Mouse (Mus musculus): ENCODE data around the gene Crygf. TPM values are rescaled to one million over a fixed set of nuclear protein-coding genes. Genes with fewer than 3 reads are reported as not detected.
"Not testable (repeated sequence)": the region's sequence is repeated elsewhere in the genome, so short reads cannot be mapped to it uniquely, and the experiment has no call there.

The Crygf gene
- not detected in 2 replicates for polyA plus RNA-seq (2012; rRNA removed)

- Histone ChIP-seq H3K27ac (ENCODE audit: insufficient read depth, low read depth, low read length) (no peak within 1 kb of the TSS), H3K4me3 (ENCODE audit: low read depth, low read length) (no peak within 1 kb of the TSS), H3K27me3 (ENCODE audit: control insufficient read depth, insufficient read depth, low read length) (no peaks in the 10 kb centered on the region), H3K36me3 (ENCODE audit: control insufficient read depth, insufficient read depth, low read length) (no peaks in the 10 kb centered on the region), H3K4me1 (ENCODE audit: control insufficient read depth, insufficient read depth, insufficient read length, low read length) (no peaks in the 10 kb centered on the region)
- 80% methylated on average over 4 of the region's 4 CpGs for WGBS
- TF ChIP-seq POLR2A (IDR thresholded peaks at IDR 0.05; ENCODE audit: low read depth, low read length) (no peak), CTCF (IDR thresholded peaks at IDR 0.05; ENCODE audit: extremely low read depth, insufficient read length, insufficient replicate concordance, low read depth, low read length) (no peak)
Measured at GRCm38 (mm10) chr1:65926294-65926693, at the start of gene Crygf. TSS of gene Crygf (plus strand) at chr1:65926520.

DNA sequence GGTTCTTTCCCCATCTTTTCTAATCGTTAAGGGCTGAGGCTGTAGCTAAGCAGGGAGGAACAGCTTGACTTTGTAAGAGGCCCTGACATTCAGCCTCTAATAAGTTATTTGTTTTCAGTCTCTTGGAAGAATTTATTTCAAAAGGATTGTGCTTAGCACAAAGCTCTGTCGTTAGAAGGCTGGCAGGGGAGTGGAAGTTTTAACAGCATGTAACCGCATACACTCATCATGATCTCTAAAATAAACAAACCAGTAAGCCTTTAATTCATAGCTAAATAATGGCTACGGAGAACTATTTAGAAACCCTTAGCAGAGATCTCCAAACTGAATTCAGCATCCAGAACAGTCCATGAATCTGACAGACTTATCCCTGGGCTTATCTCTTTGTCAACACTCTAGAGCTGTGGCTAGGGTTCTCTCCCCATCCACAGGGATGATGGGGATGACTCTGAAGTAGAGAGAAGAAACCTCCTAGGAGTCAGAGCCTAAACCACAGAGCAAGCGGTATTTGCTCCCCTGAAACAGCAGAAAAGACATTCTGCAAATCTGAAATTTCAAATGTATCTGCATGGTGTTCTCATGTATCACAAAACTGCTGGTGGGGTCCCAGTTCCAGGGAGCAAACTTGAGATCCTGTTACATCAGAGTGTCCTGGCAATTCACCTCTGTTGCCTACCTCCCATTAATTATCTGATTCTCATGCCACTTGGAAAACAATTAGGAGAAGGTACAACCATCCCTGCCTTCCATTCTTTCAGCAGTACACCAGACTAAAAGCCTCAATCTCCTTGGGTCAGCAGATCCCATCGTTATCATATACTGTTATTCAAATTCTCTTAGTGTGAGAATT lies 734 bp upstream of the Crygf start:
- H3K27me3 ChIP-seq (ENCODE audit: control insufficient read depth, insufficient read depth, low read length): no peaks in the 10 kb centered on the region

GRCm38 (mm10) chr1:65926696-65927095 lies 376 bp downstream of the Crygf start:
- not testable (repeated sequence) for H3K4me3 ChIP-seq (ENCODE audit: low read depth, low read length); H3K4me1 ChIP-seq (ENCODE audit: control insufficient read depth, insufficient read depth, insufficient read length, low read length); H3K27me3 ChIP-seq (ENCODE audit: control insufficient read depth, insufficient read depth, low read length); H3K27ac ChIP-seq (ENCODE audit: insufficient read depth, low read depth, low read length); H3K36me3 ChIP-seq (ENCODE audit: control insufficient read depth, insufficient read depth, low read length)
- WGBS: 84% methylated on average over 11 of the region's 11 CpGs

More for the DNA sequence above, 734 bp upstream of the Crygf start:
- Histone ChIP-seq H3K36me3 (ENCODE audit: control insufficient read depth, insufficient read depth, low read length) (no peaks in the 10 kb centered on the region), H3K4me1 (ENCODE audit: control insufficient read depth, insufficient read depth, insufficient read length, low read length) (no peaks in the 10 kb centered on the region), H3K4me3 (ENCODE audit: low read depth, low read length) (no peak overlapping the region), H3K27ac (ENCODE audit: insufficient read depth, low read depth, low read length) (no peak overlapping the region)
- WGBS: 49% methylated on average over 6 of the region's 6 CpGs
- TF ChIP-seq POLR2A (IDR thresholded peaks at IDR 0.05; ENCODE audit: low read depth, low read length) (no peak), CTCF (IDR thresholded peaks at IDR 0.05; ENCODE audit: extremely low read depth, insufficient read length, insufficient replicate concordance, low read depth, low read length) (no peak)

DNA sequence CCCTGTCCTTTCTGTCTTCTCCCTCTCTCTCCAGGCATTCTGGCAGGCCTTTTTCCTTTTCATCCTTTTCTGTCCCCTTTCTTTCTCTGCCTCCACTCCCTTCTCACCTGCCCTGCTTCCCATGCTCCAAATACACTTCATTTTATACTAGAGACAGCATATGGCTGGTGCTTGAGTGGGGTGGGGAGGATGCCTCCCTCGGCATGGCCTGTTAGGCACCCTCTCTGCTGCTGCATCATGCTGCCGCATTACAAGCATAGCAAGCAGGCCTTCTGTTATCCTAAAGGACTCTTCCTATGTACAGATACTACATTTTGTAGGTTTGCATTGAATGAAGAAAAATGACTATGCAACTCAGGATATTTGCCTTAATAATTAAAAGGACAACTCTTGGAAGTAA lies 3.7 kb downstream of the Crygf start:
- 79% methylated on average over 2 of the region's 2 CpGs for WGBS
- H3K36me3 ChIP-seq (ENCODE audit: control insufficient read depth, insufficient read depth, low read length): no peaks in the 10 kb centered on the region

GRCm38 (mm10) chr1:65932091-65932812 lies 5.9 kb downstream of the Crygf start:
- H3K36me3 ChIP-seq (ENCODE audit: control insufficient read depth, insufficient read depth, low read length): no peaks in the 10 kb centered on the region
- no peak for TF ChIP-seq CTCF (IDR thresholded peaks at IDR 0.05; ENCODE audit: extremely low read depth, insufficient read length, insufficient replicate concordance, low read depth, low read length)
- TF ChIP-seq POLR2A (IDR thresholded peaks at IDR 0.05; ENCODE audit: low read depth, low read length): no peak
- H3K27me3 ChIP-seq (ENCODE audit: control insufficient read depth, insufficient read depth, low read length): no peaks in the 10 kb centered on the region
- no peaks in the 10 kb centered on the region for H3K4me1 ChIP-seq (ENCODE audit: control insufficient read depth, insufficient read depth, insufficient read length, low read length)
- WGBS: 60% methylated on average over 4 of the region's 4 CpGs
- no peak overlapping the region for H3K27ac ChIP-seq (ENCODE audit: insufficient read depth, low read depth, low read length)
- no peak overlapping the region for H3K4me3 ChIP-seq (ENCODE audit: low read depth, low read length)

More for the DNA sequence above, 3.7 kb downstream of the Crygf start:
- Histone ChIP-seq H3K4me1 (ENCODE audit: control insufficient read depth, insufficient read depth, insufficient read length, low read length) (no peaks in the 10 kb centered on the region), H3K27me3 (ENCODE audit: control insufficient read depth, insufficient read depth, low read length) (no peaks in the 10 kb centered on the region), H3K27ac (ENCODE audit: insufficient read depth, low read depth, low read length) (no peak overlapping the region), H3K4me3 (ENCODE audit: low read depth, low read length) (no peak overlapping the region)
- TF ChIP-seq POLR2A (IDR thresholded peaks at IDR 0.05; ENCODE audit: low read depth, low read length) (no peak), CTCF (IDR thresholded peaks at IDR 0.05; ENCODE audit: extremely low read depth, insufficient read length, insufficient replicate concordance, low read depth, low read length) (no peak)

Other genes with a start within 250 kb of the Crygf start
- gene Map2, start 248.8 kb downstream of the Crygf start, polyA plus RNA-seq (2012; rRNA removed): 1.3 and 1.8 TPM in 2 replicates

Data from small intestine, adult 2 months (tissue).